Mouse (Mus musculus): Measurements from ENCODE around the gene Nfu1. TPM values are rescaled to one million over a fixed set of nuclear protein-coding genes. Genes with fewer than 3 reads are reported as not detected.

Nfu1 gene
- polyA plus RNA-seq, 1 experiment = 108 TPM

GRCm38 (mm10) chr6:86978909-86979265, 30.1 kb upstream of the Nfu1 start:
- H3K36me3 ChIP-seq (ENCODE audit: control insufficient read depth, insufficient read depth) = no peaks in the 10 kb centered on the region
- no peaks in the 10 kb centered on the region for H3K79me2 ChIP-seq (ENCODE audit: control insufficient read depth, insufficient read depth)
- no peak overlapping the region for H3K4me3 ChIP-seq (ENCODE audit: insufficient read depth, poor library complexity, severe bottlenecking)
- no peaks in the 10 kb centered on the region for H3K79me3 ChIP-seq (ENCODE audit: low read depth)
- TF ChIP-seq MYOD1 (IDR thresholded peaks at IDR 0.05; ENCODE audit: control insufficient read depth, insufficient read length, low read depth) (no peak), USF1 (IDR thresholded peaks at IDR 0.05; ENCODE audit: low read depth) (no peak), MYOG (IDR thresholded peaks at IDR 0.05; ENCODE audit: control insufficient read depth, extremely low read depth, insufficient read length) (no peak), CEBPB (IDR thresholded peaks at IDR 0.05; ENCODE audit: low read depth) (no peak), CTCF (IDR thresholded peaks at IDR 0.05; ENCODE audit: control insufficient read depth, insufficient read depth, insufficient read length) (no peak), MAX (IDR thresholded peaks at IDR 0.05) (no peak), FOSL1 (IDR thresholded peaks at IDR 0.05; ENCODE audit: insufficient read depth, low read length, poor library complexity, severe bottlenecking) (no peak)
- no peaks in the 10 kb centered on the region for H3K27me3 ChIP-seq (ENCODE audit: control insufficient read depth, insufficient read depth, insufficient read length)
- no peak overlapping the region for H3ac ChIP-seq (ENCODE audit: control insufficient read depth, insufficient read length, low read depth)

- no peak for TF ChIP-seq MYOG (IDR thresholded peaks at IDR 0.05; ENCODE audit: control insufficient read depth, extremely low read depth, insufficient read length)
- no peak for TF ChIP-seq USF1 (IDR thresholded peaks at IDR 0.05; ENCODE audit: low read depth)
- no peak for TF ChIP-seq MAX (IDR thresholded peaks at IDR 0.05)
- no peak for TF ChIP-seq MYOD1 (IDR thresholded peaks at IDR 0.05; ENCODE audit: control insufficient read depth, insufficient read length, low read depth)
- no peak for TF ChIP-seq CEBPB (IDR thresholded peaks at IDR 0.05; ENCODE audit: low read depth)
- no peak for TF ChIP-seq CTCF (IDR thresholded peaks at IDR 0.05; ENCODE audit: control insufficient read depth, insufficient read depth, insufficient read length)
- no peak for TF ChIP-seq FOSL1 (IDR thresholded peaks at IDR 0.05; ENCODE audit: insufficient read depth, low read length, poor library complexity, severe bottlenecking)
- Histone ChIP-seq H3K79me3 (ENCODE audit: low read depth) (no peaks in the 10 kb centered on the region), H3K4me3 (ENCODE audit: insufficient read depth, poor library complexity, severe bottlenecking) (no peak overlapping the region), H3K27me3 (ENCODE audit: control insufficient read depth, insufficient read depth, insufficient read length) (no peaks in the 10 kb centered on the region), H3K79me2 (ENCODE audit: control insufficient read depth, insufficient read depth) (no peaks in the 10 kb centered on the region), H3ac (ENCODE audit: control insufficient read depth, insufficient read length, low read depth) (no peak overlapping the region), H3K36me3 (ENCODE audit: control insufficient read depth, insufficient read depth) (peaks cover 4% of the 10 kb centered on the region)
Observed at GRCm38 (mm10) chr6:86981206-86981605, 27.8 kb upstream of the Nfu1 start.

- no peak overlapping the region for H3ac ChIP-seq (ENCODE audit: control insufficient read depth, insufficient read length, low read depth)
- TF ChIP-seq FOSL1 (IDR thresholded peaks at IDR 0.05; ENCODE audit: insufficient read depth, low read length, poor library complexity, severe bottlenecking) = no peak
- H3K4me3 ChIP-seq (ENCODE audit: insufficient read depth, poor library complexity, severe bottlenecking) = no peak overlapping the region
- H3K27me3 ChIP-seq (ENCODE audit: control insufficient read depth, insufficient read depth, insufficient read length) = no peaks in the 10 kb centered on the region
- no peaks in the 10 kb centered on the region for H3K79me2 ChIP-seq (ENCODE audit: control insufficient read depth, insufficient read depth)
- H3K36me3 ChIP-seq (ENCODE audit: control insufficient read depth, insufficient read depth) = peaks cover 4% of the 10 kb centered on the region
- H3K79me3 ChIP-seq (ENCODE audit: low read depth) = no peaks in the 10 kb centered on the region
Observed at GRCm38 (mm10) chr6:86985314-86986106, 23.5 kb upstream of the Nfu1 start.

- Histone ChIP-seq H3K27me3 (ENCODE audit: control insufficient read depth, insufficient read depth, insufficient read length) (no peaks in the 10 kb centered on the region), H3K4me3 (ENCODE audit: insufficient read depth, poor library complexity, severe bottlenecking) (no peak overlapping the region), H3K79me2 (ENCODE audit: control insufficient read depth, insufficient read depth) (no peaks in the 10 kb centered on the region), H3K36me3 (ENCODE audit: control insufficient read depth, insufficient read depth) (peaks cover 4% of the 10 kb centered on the region), H3K79me3 (ENCODE audit: low read depth) (no peaks in the 10 kb centered on the region), H3ac (ENCODE audit: control insufficient read depth, insufficient read length, low read depth) (no peak overlapping the region)
- TF ChIP-seq USF1 (IDR thresholded peaks at IDR 0.05; ENCODE audit: low read depth) (no peak), MYOG (IDR thresholded peaks at IDR 0.05; ENCODE audit: control insufficient read depth, extremely low read depth, insufficient read length) (no peak)
Observed at GRCm38 (mm10) chr6:86989576-86989975, 19.5 kb upstream of the Nfu1 start.

GRCm38 (mm10) chr6:86991041-86991440, 18.0 kb upstream of the Nfu1 start:
- TF ChIP-seq CTCF (IDR thresholded peaks at IDR 0.05; ENCODE audit: control insufficient read depth, insufficient read depth, insufficient read length) (no peak), MAX (IDR thresholded peaks at IDR 0.05) (no peak), CEBPB (IDR thresholded peaks at IDR 0.05; ENCODE audit: low read depth) (no peak), MYOD1 (IDR thresholded peaks at IDR 0.05; ENCODE audit: control insufficient read depth, insufficient read length, low read depth) (no peak), FOSL1 (IDR thresholded peaks at IDR 0.05; ENCODE audit: insufficient read depth, low read length, poor library complexity, severe bottlenecking) (no peak), USF1 (IDR thresholded peaks at IDR 0.05; ENCODE audit: low read depth) (no peak), MYOG (IDR thresholded peaks at IDR 0.05; ENCODE audit: control insufficient read depth, extremely low read depth, insufficient read length) (no peak)

GRCm38 (mm10) chr6:86992349-86992748, 16.7 kb upstream of the Nfu1 start:
- H3ac ChIP-seq (ENCODE audit: control insufficient read depth, insufficient read length, low read depth) = no peak overlapping the region

More at GRCm38 (mm10) chr6:86991041-86991440, 18.0 kb upstream of the Nfu1 start:
- no peaks in the 10 kb centered on the region for H3K36me3 ChIP-seq (ENCODE audit: control insufficient read depth, insufficient read depth)
- H3K4me3 ChIP-seq (ENCODE audit: insufficient read depth, poor library complexity, severe bottlenecking) = no peak overlapping the region
- H3K79me2 ChIP-seq (ENCODE audit: control insufficient read depth, insufficient read depth) = no peaks in the 10 kb centered on the region
- no peaks in the 10 kb centered on the region for H3K27me3 ChIP-seq (ENCODE audit: control insufficient read depth, insufficient read depth, insufficient read length)
- no peaks in the 10 kb centered on the region for H3K79me3 ChIP-seq (ENCODE audit: low read depth)
- H3ac ChIP-seq (ENCODE audit: control insufficient read depth, insufficient read length, low read depth) = no peak overlapping the region

More at GRCm38 (mm10) chr6:86992349-86992748, 16.7 kb upstream of the Nfu1 start:
- Histone ChIP-seq H3K36me3 (ENCODE audit: control insufficient read depth, insufficient read depth) (peaks cover 12% of the 10 kb centered on the region), H3K4me3 (ENCODE audit: insufficient read depth, poor library complexity, severe bottlenecking) (no peak overlapping the region), H3K79me3 (ENCODE audit: low read depth) (no peaks in the 10 kb centered on the region), H3K79me2 (ENCODE audit: control insufficient read depth, insufficient read depth) (no peaks in the 10 kb centered on the region), H3K27me3 (ENCODE audit: control insufficient read depth, insufficient read depth, insufficient read length) (no peaks in the 10 kb centered on the region)
- no peak for TF ChIP-seq MAX (IDR thresholded peaks at IDR 0.05)
- no peak for TF ChIP-seq CEBPB (IDR thresholded peaks at IDR 0.05; ENCODE audit: low read depth)
- no peak for TF ChIP-seq USF1 (IDR thresholded peaks at IDR 0.05; ENCODE audit: low read depth)
- no peak for TF ChIP-seq FOSL1 (IDR thresholded peaks at IDR 0.05; ENCODE audit: insufficient read depth, low read length, poor library complexity, severe bottlenecking)
- TF ChIP-seq CTCF (IDR thresholded peaks at IDR 0.05; ENCODE audit: control insufficient read depth, insufficient read depth, insufficient read length) = no peak
- no peak for TF ChIP-seq MYOD1 (IDR thresholded peaks at IDR 0.05; ENCODE audit: control insufficient read depth, insufficient read length, low read depth)
- no peak for TF ChIP-seq MYOG (IDR thresholded peaks at IDR 0.05; ENCODE audit: control insufficient read depth, extremely low read depth, insufficient read length)
